Mouse (Mus musculus) embryonic fibroblast, embryonic 13.5 days (primary cell): ENCODE measurements around the gene Fam69b. TPM values are rescaled to one million over a fixed set of nuclear protein-coding genes. Genes with fewer than 3 reads are reported as not detected.
A peak's percentile ranks its signal among the peaks of the same experiment; 100 is the strongest.
"Not testable (repeated sequence)": the region's sequence is repeated elsewhere in the genome, so short reads cannot be mapped to it uniquely, and the experiment has no call there.

ENCODE experiments used
- H3K27ac ChIP-seq: 2 replicates; pipeline ENCODE4 v1.5.1; 2012; ENCODE audit warnings: low read length, control low read depth, inconsistent platforms; ENCODE audit not compliant: insufficient read depth
- H3K4me1 ChIP-seq: 2 replicates; pipeline ENCODE4 v1.6.1; 2011; ENCODE audit warnings: low read length; ENCODE audit not compliant: control insufficient read depth, insufficient read depth
- H3K4me3 ChIP-seq: 2 replicates; pipeline ENCODE4 v1.5.1; 2011; ENCODE audit warnings: mild to moderate bottlenecking, control low read depth, low read length; ENCODE audit not compliant: insufficient read depth
- CTCF ChIP-seq: IDR thresholded peaks from 2 replicates; pipeline ENCODE4 v1.5.1; 2011; ENCODE audit warnings: mild to moderate bottlenecking, control low read depth, low read length, moderate library complexity, borderline replicate concordance; ENCODE audit not compliant: insufficient read depth
- POLR2A ChIP-seq: IDR thresholded peaks from 2 replicates; pipeline ENCODE4 v1.6.1; 2011; ENCODE audit warnings: low read depth, mild to moderate bottlenecking, control low read depth, low read length, moderate library complexity
- polyA plus RNA-seq: library from polyadenylated mRNA; stranded (reverse); fragments of >200 nt; gene quantifications from 2 replicates; pipeline ENCODE4 v1.2.4, GENCODE M21; 2011; ENCODE audit warnings: low read depth; ENCODE audit not compliant: missing spikeins, insufficient read length

The Fam69b gene
- polyA plus RNA-seq, 1 experiment: 16.3 TPM

- Histone ChIP-seq H3K27ac (no peak overlapping the region), H3K4me3 (no peak overlapping the region), H3K4me1 (no peaks in the 10 kb centered on the region)
- TF ChIP-seq CTCF: peak; percentile 100
- TF ChIP-seq POLR2A: no peak
Observed at GRCm38 (mm10) chr2:26646643-26647293, 18.5 kb downstream of the Fam69b start.

- Histone ChIP-seq H3K4me1 (no peaks in the 10 kb centered on the region), H3K27ac (no peak overlapping the region), H3K4me3 (no peak overlapping the region)
- TF ChIP-seq POLR2A (no peak), CTCF (no peak)
Observed at GRCm38 (mm10) chr2:26654687-26655086, 26.4 kb downstream of the Fam69b start.

- Histone ChIP-seq H3K27ac (no peak overlapping the region), H3K4me1 (peaks cover 3% of the 10 kb centered on the region; the same call in 1 of the 2 replicates), H3K4me3 (no peak overlapping the region)
- TF ChIP-seq CTCF (no peak), POLR2A (no peak)
Observed at GRCm38 (mm10) chr2:26657426-26657825, 29.2 kb downstream of the Fam69b start.

GRCm38 (mm10) chr2:26661143-26661752 is 33.0 kb downstream of the Fam69b start:
- Histone ChIP-seq H3K4me1 (peaks cover 3% of the 10 kb centered on the region; the same call in 1 of the 2 replicates), H3K4me3 (no peak overlapping the region; the same call in 1 of the 2 replicates), H3K27ac (no peak overlapping the region)
- no peak for TF ChIP-seq POLR2A
- TF ChIP-seq CTCF: no peak

GRCm38 (mm10) chr2:26661768-26662508 is 33.7 kb downstream of the Fam69b start:
- H3K27ac ChIP-seq: no peak overlapping the region
- peak overlapping the region; percentile 15; the same call in 1 of the 2 replicates for H3K4me3 ChIP-seq
- no peak for TF ChIP-seq CTCF
- no peak for TF ChIP-seq POLR2A
- H3K4me1 ChIP-seq: peaks cover 3% of the 10 kb centered on the region; the same call in 1 of the 2 replicates

- Histone ChIP-seq H3K4me3 (no peak overlapping the region), H3K27ac (no peak overlapping the region), H3K4me1 (peaks cover 3% of the 10 kb centered on the region; the same call in 1 of the 2 replicates)
- TF ChIP-seq POLR2A (no peak), CTCF (no peak)
Observed at GRCm38 (mm10) chr2:26662509-26662882, 34.2 kb downstream of the Fam69b start.

GRCm38 (mm10) chr2:26663112-26663511 is 34.9 kb downstream of the Fam69b start:
- TF ChIP-seq CTCF: no peak
- TF ChIP-seq POLR2A: no peak
- Histone ChIP-seq H3K4me1 (peaks cover 3% of the 10 kb centered on the region; the same call in 1 of the 2 replicates), H3K27ac (no peak overlapping the region), H3K4me3 (no peak overlapping the region)

GRCm38 (mm10) chr2:26663551-26663950 is 35.3 kb downstream of the Fam69b start:
- H3K27ac ChIP-seq, H3K4me1 ChIP-seq, H3K4me3 ChIP-seq: not testable (repeated sequence)

GRCm38 (mm10) chr2:26668746-26669145 is 40.5 kb downstream of the Fam69b start:
- Histone ChIP-seq H3K4me3 (no peak overlapping the region), H3K27ac (no peak overlapping the region), H3K4me1 (no peaks in the 10 kb centered on the region; the same call in 1 of the 2 replicates)
- no peak for TF ChIP-seq CTCF
- no peak for TF ChIP-seq POLR2A

- Histone ChIP-seq H3K4me1 (no peaks in the 10 kb centered on the region), H3K4me3 (no peak within 1 kb of the TSS), H3K27ac (no peak within 1 kb of the TSS)
- TF ChIP-seq POLR2A (no peak), CTCF (no peak)
Observed at GRCm38 (mm10) chr2:26671182-26671581, 42.9 kb downstream of the Fam69b start, which contains the start of gene Lcn4. Gene Lcn4, minus strand, starts transcription at chr2:26671282.

Other genes with a start within 250 kb of the Fam69b start
- 17.2 and 27.4 TPM in 2 replicates for gene Snapc4, start 247.8 kb upstream of the Fam69b start, polyA plus RNA-seq
- 75.7 and 76.1 TPM in 2 replicates for gene Entr1, start 239.1 kb upstream of the Fam69b start, polyA plus RNA-seq
- gene Pmpca, start 239.1 kb upstream of the Fam69b start, polyA plus RNA-seq: 100 and 101 TPM in 2 replicates
- gene Inpp5e, start 219.3 kb upstream of the Fam69b start, polyA plus RNA-seq: 11.6 and 17.1 TPM in 2 replicates
- gene Sec16a, start 183.2 kb upstream of the Fam69b start, polyA plus RNA-seq: 59.4 and 70.1 TPM in 2 replicates
- 19.2 and 24.3 TPM in 2 replicates for gene Notch1, start 111.8 kb upstream of the Fam69b start, polyA plus RNA-seq
- 11.0 and 13.7 TPM in 2 replicates for gene Egfl7, start 48.4 kb upstream of the Fam69b start, polyA plus RNA-seq
- not detected in 2 replicates for gene Gm20532, start 41.8 kb upstream of the Fam69b start, polyA plus RNA-seq
- gene Agpat2, start 24.0 kb upstream of the Fam69b start, polyA plus RNA-seq: 21.4 and 22.4 TPM in 2 replicates
- not detected in 2 replicates for gene Lcn4, start 42.8 kb downstream of the Fam69b start, polyA plus RNA-seq
- not detected in 2 replicates for gene Abo, start 236.5 kb downstream of the Fam69b start, polyA plus RNA-seq